Mouse (Mus musculus) stomach, embryonic 14.5 days (tissue): ENCODE results near the gene Dus3l. TPM values are rescaled to one million over a fixed set of nuclear protein-coding genes. Genes with fewer than 3 reads are reported as not detected.
A peak's percentile ranks its signal among the peaks of the same experiment; 100 is the strongest.

Experiments
- ATAC-seq: fragments of 200-750 bp; cut with Nextera tagmentation; 2 replicates; pipeline ENCODE4 v1.8.0; 2017; ENCODE audit warnings: low read depth, moderate TSS enrichment; ENCODE audit not compliant: insufficient number of reproducible peaks, insufficient read depth, low FRiP score
- H3K27ac ChIP-seq: fragments of 300-500 bp; sonication (generic); 2 replicates; pipeline ENCODE4 v1.5.1; 2014; ENCODE audit warnings: mild to moderate bottlenecking, low read length, moderate library complexity, mixed read lengths
- H3K27me3 ChIP-seq: fragments of 300-500 bp; sonication (generic); 2 replicates; pipeline ENCODE4 v1.6.1; 2014; ENCODE audit warnings: low read length, control low read depth, mixed read lengths; ENCODE audit not compliant: control insufficient read depth, insufficient read depth
- H3K36me3 ChIP-seq: fragments of 300-500 bp; sonication (generic); 2 replicates; pipeline ENCODE4 v1.6.1; 2014; ENCODE audit warnings: mild to moderate bottlenecking, control low read depth, low read length, moderate library complexity, mixed read lengths; ENCODE audit not compliant: control insufficient read depth, insufficient read depth
- H3K4me1 ChIP-seq: fragments of 300-500 bp; sonication (generic); 2 replicates; pipeline ENCODE4 v1.6.1; 2014; ENCODE audit warnings: low read length, control low read depth, mixed read lengths; ENCODE audit not compliant: control insufficient read depth, insufficient read depth
- H3K4me2 ChIP-seq: fragments of 300-500 bp; sonication (generic); replicated peaks from 2 replicates; pipeline ENCODE4 v1.6.1; 2014; ENCODE audit warnings: low read depth, low read length, control low read depth
- H3K4me3 ChIP-seq: fragments of 300-500 bp; sonication (generic); 2 replicates; pipeline ENCODE4 v1.5.1; 2014; ENCODE audit warnings: low read depth, low read length, control low read depth
- H3K9ac ChIP-seq: fragments of 300-500 bp; sonication (generic); replicated peaks from 2 replicates; pipeline ENCODE4 v1.6.1; 2014; ENCODE audit warnings: low read depth, mild to moderate bottlenecking, control low read depth, low read length, moderate library complexity, mixed read lengths
- H3K9me3 ChIP-seq: fragments of 300-500 bp; sonication (generic); 2 replicates; pipeline ENCODE4 v1.6.1; 2016; ENCODE audit warnings: low read depth, low read length, control low read depth; ENCODE audit not compliant: control insufficient read depth
- WGBS: fragments of 180-500 bp; shearing (Covaris S2); extraction: QIAGEN DNeasy Blood & Tissue Kit; methylation state at CpG from one replicate; pipeline ENCODE4 v1.1.7; 2014; 5-methylcytosine and 5-hydroxymethylcytosine counted together
- polyA plus RNA-seq: library from polyadenylated mRNA; unstranded; fragments of >200 nt; fragmentation: Nextera tagmentation; extraction: Ambion mirVana; gene quantifications from 2 replicates; pipeline ENCODE4 v1.2.1, GENCODE M21; 2014

Gene Dus3l
- polyA plus RNA-seq: 40.9 and 46.3 TPM in 2 replicates

- no peaks in the 10 kb centered on the region for H3K27me3 ChIP-seq
- ATAC-seq: peak; percentile 74
- whole genome bisulfite sequencing: 2% methylated on average over 56 of the region's 58 CpGs
- H3K4me1 ChIP-seq: peaks cover 13% of the 10 kb centered on the region; the same call in 1 of the 2 replicates
- peak within 1 kb of the TSS; percentile 55 for H3K9ac ChIP-seq
- peak within 1 kb of the TSS; percentile 89 for H3K27ac ChIP-seq
- no peaks in the 10 kb centered on the region for H3K9me3 ChIP-seq
- H3K36me3 ChIP-seq: peaks cover 23% of the 10 kb centered on the region
- peak within 1 kb of the TSS; percentile 48 for H3K4me2 ChIP-seq
- H3K4me3 ChIP-seq: peak within 1 kb of the TSS; percentile 60
These were observed at the start of gene Dus3l for GRCm38 (mm10) chr17:56764474-56765354. Dus3l (plus strand) TSS chr17:56764757.

- no peak overlapping the region for H3K9ac ChIP-seq
- peak overlapping the region; percentile 81; the same call in 1 of the 2 replicates for H3K4me3 ChIP-seq
These were observed 49.2 kb upstream of the Dus3l start for GRCm38 (mm10) chr17:56715360-56715759.

GRCm38 (mm10) chr17:56715914-56716654 is 48.5 kb upstream of the Dus3l start:
- WGBS: 23% methylated on average over 22 of the region's 22 CpGs
- H3K4me3 ChIP-seq: peak overlapping the region; percentile 81
- H3K9me3 ChIP-seq: no peaks in the 10 kb centered on the region
- H3K9ac ChIP-seq: peak overlapping the region; percentile 73
- ATAC-seq: no peak
- peaks cover 12% of the 10 kb centered on the region for H3K36me3 ChIP-seq
- no peaks in the 10 kb centered on the region for H3K27me3 ChIP-seq
- H3K4me1 ChIP-seq: peaks cover 15% of the 10 kb centered on the region; the same call in 1 of the 2 replicates
- H3K4me2 ChIP-seq: peak overlapping the region; percentile 65
- H3K27ac ChIP-seq: peak overlapping the region; percentile 73; the same call in 1 of the 2 replicates

More at GRCm38 (mm10) chr17:56715360-56715759, 49.2 kb upstream of the Dus3l start:
- 61% methylated on average over 11 of the region's 11 CpGs for WGBS
- Histone ChIP-seq H3K4me1 (peaks cover 15% of the 10 kb centered on the region; the same call in 1 of the 2 replicates), H3K4me2 (peak overlapping the region; percentile 65; the same call in 1 of the 2 replicates), H3K27me3 (no peaks in the 10 kb centered on the region), H3K36me3 (peaks cover 20% of the 10 kb centered on the region), H3K9me3 (no peaks in the 10 kb centered on the region), H3K27ac (no peak overlapping the region)
- no peak for ATAC-seq

- Histone ChIP-seq H3K4me3 (peak overlapping the region; percentile 81), H3K9me3 (no peaks in the 10 kb centered on the region), H3K9ac (peak overlapping the region; percentile 73), H3K36me3 (peaks cover 5% of the 10 kb centered on the region), H3K4me2 (peak overlapping the region; percentile 81), H3K27me3 (no peaks in the 10 kb centered on the region), H3K4me1 (peaks cover 15% of the 10 kb centered on the region; the same call in 1 of the 2 replicates), H3K27ac (peak overlapping the region; percentile 73; the same call in 1 of the 2 replicates)
- peak; percentile 92 for ATAC-seq
- WGBS: under 1% methylated on average over 55 of the region's 55 CpGs
These were observed 47.7 kb upstream of the Dus3l start for GRCm38 (mm10) chr17:56716655-56717362.

DNA sequence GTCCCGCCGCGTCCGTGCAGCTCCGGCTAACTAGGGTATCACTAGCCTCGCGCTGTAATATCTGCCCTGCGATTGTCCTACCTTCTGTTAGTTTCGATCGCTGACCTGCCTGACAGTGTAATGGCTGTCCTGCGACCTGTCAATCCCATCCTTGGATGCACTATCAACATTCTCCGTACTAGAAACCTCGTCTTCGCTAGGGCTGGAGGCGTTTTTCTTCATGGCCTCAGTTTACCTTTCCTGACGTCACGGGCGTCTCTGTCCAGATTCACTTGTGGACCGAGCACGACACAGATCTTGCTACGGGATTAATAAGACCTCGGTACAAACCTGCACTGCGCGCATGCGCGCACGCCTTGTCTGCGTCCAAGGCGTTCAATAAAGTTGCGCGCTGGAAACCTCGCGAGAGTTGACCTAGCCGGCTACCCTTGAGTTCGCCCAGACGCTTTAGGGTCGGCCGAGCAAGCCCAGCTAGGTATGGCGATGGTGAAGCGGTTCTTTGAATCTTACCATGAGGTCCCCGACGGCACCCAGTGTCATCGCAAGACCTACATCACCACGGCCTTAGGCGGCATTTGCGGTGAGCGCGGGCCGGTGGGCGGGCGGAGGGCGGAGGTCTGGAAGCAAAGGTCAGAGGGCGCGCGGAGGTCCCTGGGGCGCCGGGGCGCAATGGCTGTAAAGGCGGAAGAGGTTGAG is 47.0 kb upstream of the Dus3l start, which contains the start of the genes Ndufa11 and Vmac:
TSS of gene Ndufa11 (plus strand) at position 405 of the 696 bp plus-strand sequence.
TSS of gene Vmac (minus strand) at position 660 of the 696 bp plus-strand sequence.
- H3K27ac ChIP-seq: peak within 1 kb of the TSS; percentile 73; the same call in 1 of the 2 replicates
- H3K9ac ChIP-seq: peak within 1 kb of the TSS; percentile 94
- peaks cover 15% of the 10 kb centered on the region; the same call in 1 of the 2 replicates for H3K4me1 ChIP-seq
- no peaks in the 10 kb centered on the region for H3K9me3 ChIP-seq
- under 1% methylated on average over 59 of the region's 59 CpGs for WGBS
- peak; percentile 81 for ATAC-seq
- peak within 1 kb of the TSS; percentile 81 for H3K4me2 ChIP-seq
- no peaks in the 10 kb centered on the region for H3K27me3 ChIP-seq
- H3K4me3 ChIP-seq: peak within 1 kb of the TSS; percentile 81
- peaks cover 6% of the 10 kb centered on the region for H3K36me3 ChIP-seq

GRCm38 (mm10) chr17:56722441-56722840 is 42.1 kb upstream of the Dus3l start:
- peaks cover 11% of the 10 kb centered on the region; the same call in 1 of the 2 replicates for H3K36me3 ChIP-seq
- peaks cover 3% of the 10 kb centered on the region; the same call in 1 of the 2 replicates for H3K9me3 ChIP-seq
- no peak for ATAC-seq
- H3K9ac ChIP-seq: no peak overlapping the region
- H3K27ac ChIP-seq: no peak overlapping the region
- H3K4me2 ChIP-seq: no peak overlapping the region
- H3K4me3 ChIP-seq: no peak overlapping the region
- no peaks in the 10 kb centered on the region for H3K27me3 ChIP-seq
- H3K4me1 ChIP-seq: peaks cover 17% of the 10 kb centered on the region; the same call in 1 of the 2 replicates
- WGBS: 48% methylated on average over 5 of the region's 5 CpGs

GRCm38 (mm10) chr17:56723419-56724161 is 41.0 kb upstream of the Dus3l start:
- peaks cover 24% of the 10 kb centered on the region; the same call in 1 of the 2 replicates for H3K4me1 ChIP-seq
- H3K4me3 ChIP-seq: no peak overlapping the region
- ATAC-seq: no peak
- H3K9me3 ChIP-seq: peaks cover 3% of the 10 kb centered on the region; the same call in 1 of the 2 replicates
- no peak overlapping the region for H3K9ac ChIP-seq
- no peak overlapping the region for H3K4me2 ChIP-seq
- no peak overlapping the region for H3K27ac ChIP-seq
- WGBS: 76% methylated on average over 11 of the region's 11 CpGs
- H3K27me3 ChIP-seq: no peaks in the 10 kb centered on the region
- peaks cover 11% of the 10 kb centered on the region; the same call in 1 of the 2 replicates for H3K36me3 ChIP-seq
